In the genomic region with DNA sequence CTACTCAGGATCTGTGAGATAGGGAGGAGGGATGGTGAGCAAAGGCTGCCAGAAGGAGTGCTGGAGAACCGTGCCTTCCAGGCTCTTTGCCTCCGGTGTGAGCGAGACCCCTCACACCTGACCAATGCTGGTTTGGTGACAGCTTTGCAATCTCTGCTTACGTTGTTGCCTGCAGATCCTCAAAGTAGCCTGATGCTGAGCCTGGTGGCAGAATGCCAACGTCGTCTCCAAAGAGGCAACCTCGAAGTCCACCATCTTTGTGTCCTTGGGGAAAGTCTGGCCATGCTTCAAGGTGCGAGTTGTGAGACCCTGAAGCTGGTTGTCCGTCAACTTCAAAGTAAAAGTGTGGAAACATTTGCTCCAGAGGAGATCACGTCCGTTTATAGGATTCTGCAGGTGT, we compare ENCODE assay signal across 13 mouse cellular contexts. TPM values are rescaled to one million over a fixed set of nuclear protein-coding genes. Genes with fewer than 3 reads are reported as not detected.
"Had no signal": no experiment of that assay in that cellular context is flagged by ENCODE, and none has a peak within 500 bp of the region (broad histone marks: within the 10 kb centered on the region; RNA-seq: fewer than 3 reads in every experiment).

No protein-coding gene starts in this region.

- DNase-seq: kidney, adult 8-10 months; kidney, postnatal 10 days; kidney, postnatal 36 days; layer of hippocampus, postnatal 36 days; left cerebral cortex, postnatal 4 days; liver, embryonic 13.5 days; lung, adult 2 months; lung, postnatal 14 days; lung, postnatal 4 days; midbrain, embryonic 14.5 days; thymus, postnatal 25 days had no signal

RNA-seq across cellular contexts. Expression of a gene that starts 13.3 kb away (rescaled TPM):
- total RNA-seq: liver, adult 2 months; megakaryocyte, adult 5-6 weeks had no signal
